Mouse (Mus musculus) retina, embryonic 14.5 days (tissue): ENCODE measurements around the gene Tmem106c.
A peak's percentile ranks its signal among the peaks of the same experiment; 100 is the strongest.

ENCODE experiments used
- DNase-seq: peaks from one replicate; pipeline ENCODE4 v3.0.0-alpha.2; 2015; ENCODE audit warnings: low spot score

Gene Tmem106c

DNA sequence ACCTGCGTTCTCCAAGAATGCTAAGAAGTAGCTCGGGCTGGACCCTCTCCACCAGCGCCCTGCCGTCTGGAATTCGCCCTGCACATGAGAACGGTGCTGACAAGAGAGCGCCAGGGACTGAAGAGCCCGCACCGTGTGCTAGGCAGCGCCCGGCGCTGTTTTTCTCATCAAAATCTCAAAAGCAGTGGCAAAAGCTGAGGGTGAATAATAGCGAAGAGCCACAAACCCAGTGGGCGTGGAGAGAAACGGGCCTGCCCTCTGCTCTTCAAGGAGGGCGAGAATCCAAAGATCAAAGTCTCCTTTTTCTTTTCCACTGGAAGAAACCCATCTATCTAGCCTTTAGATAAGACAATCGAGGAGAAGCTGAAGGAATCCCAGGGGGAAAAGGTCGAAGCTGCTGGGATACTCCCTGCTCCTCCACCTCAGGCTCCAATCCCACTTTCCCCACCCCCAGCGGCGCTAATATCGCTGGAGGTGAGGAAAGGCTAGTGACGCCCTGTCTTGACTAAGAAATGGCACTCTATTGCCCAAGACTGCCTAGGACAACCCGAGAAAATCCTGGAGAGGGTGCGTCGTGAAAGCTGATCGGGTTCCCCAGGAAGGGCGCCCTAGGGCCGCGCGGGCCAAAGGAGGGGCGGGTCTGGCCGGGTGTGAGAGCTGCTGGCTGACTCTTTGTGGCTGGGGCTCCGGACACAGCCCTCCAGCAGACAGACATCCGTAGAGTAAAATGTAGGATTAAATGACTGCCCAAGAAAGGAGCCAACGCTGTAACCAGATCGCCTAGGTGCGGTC, 37.5 kb downstream of the Tmem106c start:
- DNase-seq = peak; percentile 55

DNA sequence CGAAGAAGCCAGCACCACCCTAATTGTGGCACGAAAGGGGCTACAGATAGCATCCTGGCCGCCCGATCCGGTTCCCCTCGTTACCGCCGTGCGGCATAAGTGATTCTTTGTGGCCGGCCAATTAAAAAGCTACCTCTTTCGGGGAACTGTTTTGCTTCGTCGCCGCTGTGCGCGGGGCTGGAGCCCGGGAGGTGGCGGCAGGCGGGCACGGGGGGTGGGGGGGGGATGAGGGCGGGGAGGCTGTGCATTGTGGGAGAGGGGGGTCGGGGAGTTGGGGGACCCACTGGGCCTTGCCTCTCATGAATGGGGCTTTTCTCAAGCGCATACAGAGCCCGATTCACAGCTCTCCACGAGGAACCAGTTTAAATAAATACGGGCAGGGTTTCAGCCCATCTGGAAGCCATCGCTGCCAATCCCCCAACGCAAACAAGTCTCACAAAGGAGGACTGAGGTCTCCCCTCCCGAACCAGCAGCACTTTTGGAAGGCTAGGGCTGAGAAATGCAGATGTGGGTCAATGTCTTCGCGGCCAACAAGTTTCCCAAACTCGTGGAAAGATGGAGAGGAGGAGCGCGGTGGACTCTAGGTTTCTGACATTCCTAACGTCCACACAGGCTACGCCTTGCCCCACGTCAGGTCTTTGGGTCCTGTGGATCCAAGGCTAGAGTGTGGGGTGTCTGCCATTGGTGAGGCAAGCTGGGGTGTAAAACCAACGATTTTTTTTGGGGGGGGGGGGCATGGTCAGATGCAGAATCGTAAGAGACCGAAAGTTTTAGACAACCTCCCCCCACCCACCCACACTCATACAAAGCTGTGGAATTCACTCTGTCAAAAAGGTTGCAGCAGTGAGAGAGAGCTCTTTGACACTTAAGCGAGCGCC, 38.4 kb downstream of the Tmem106c start:
- DNase-seq = peak; percentile 60

DNA sequence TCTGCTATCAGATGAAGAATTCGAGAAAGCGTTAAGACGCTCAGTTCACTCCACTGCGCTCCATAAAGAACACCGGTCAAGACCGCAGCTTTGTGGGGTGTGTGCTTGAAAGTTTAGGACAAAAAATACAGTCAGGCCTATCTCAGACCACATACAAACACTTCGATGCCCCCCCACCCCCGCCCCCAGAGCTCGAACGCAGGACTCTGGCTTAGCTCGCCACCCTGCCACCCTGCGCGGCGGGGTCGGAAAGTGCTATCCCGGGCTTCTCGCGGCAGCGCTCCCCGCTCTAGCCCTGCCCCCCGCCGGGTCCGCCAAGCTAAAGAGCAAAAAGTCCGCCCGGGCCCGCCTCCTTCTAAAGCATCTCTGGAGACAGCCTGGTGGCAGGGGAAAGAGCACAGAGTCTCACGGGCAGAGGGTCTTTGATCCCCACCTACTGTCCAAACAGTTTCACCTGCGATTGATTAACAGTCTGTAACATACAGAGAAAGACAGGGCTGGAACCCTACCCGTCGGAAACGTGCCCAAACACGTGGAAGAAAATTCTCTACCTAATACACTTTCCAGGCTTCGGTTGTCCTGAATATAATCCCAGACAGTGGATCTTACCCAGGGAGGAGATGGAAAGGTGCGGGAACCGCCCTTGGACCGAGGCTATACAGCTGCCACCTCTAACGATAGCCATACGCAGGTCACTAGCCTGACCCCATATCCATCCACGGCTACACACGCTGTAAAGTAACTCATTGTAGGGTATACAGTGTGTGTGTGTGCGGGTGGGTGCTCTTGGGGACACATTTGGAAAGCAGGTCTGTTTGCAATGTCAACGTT, 39.2 kb downstream of the Tmem106c start:
- DNase-seq = peak; percentile 56

DNA sequence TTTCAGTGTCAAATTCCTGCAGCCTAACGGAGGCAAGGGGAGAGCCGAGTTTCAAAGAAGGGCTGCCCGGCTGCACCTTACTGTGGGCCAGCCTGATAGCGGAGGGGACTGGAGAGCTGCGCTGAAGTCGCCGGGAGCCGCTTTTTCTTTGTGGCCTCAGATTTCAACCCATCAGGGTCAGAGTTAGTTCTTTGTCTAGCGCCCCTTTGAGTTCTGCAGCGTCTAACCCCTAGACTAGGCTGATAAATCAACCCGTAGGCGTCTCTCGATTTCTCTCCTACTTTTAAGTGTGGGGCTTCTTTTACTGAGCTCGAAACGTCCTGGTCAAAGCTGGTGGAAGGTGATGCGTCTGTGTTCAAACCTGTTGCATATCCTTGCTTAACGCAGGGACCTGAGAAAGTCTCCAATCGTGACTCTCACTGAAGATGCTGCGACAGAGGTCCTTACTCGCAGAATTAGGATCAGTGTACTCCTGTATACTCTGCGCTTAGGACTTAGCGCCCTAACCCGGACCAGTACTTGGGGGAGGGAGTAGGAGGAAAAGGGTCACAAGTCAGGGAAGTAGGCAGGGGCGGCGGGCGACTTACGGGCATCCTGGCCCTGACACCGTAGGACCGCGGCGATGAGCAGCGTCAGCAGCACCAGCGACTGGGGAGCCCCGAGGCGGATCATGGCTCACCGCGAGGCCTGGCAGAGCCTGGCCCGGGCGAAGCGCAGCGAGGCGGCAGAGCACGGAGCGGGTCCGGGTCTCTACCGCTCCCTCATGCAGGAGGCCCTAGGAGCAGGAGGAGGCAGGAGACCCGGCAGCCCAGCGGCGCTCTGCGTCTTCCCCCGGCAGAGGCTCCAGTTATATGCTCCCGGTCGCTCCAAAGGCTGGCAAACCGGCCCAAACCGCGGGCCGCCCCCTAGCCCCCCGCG, 40.1 kb downstream of the Tmem106c start, which contains the start of gene Col2a1:
TSS of gene Col2a1 (minus strand) at position 874 of the 918 bp plus-strand sequence.
- DNase-seq = peak; percentile 73

DNA sequence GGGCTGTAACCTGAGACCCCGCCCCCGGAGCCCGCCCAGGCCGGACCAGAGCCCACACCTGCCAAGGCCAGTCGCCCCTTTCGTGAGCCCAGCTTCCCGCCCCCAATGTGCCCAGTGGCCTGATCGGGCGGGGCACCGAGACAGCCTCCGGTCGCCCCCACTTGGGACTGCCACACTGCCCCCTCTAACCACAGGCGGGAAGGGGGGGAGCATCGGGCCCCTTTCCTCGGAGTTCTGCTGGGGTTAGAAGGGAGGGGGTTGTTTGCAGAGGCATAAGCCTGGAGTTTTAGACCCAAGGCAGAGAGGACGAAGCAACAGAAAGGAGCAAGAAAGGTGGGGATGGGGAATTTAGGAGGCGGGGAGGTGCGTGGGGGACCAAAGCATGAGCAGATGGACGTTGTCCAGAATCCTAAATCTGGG, 40.8 kb downstream of the Tmem106c start:
- no peak for DNase-seq

DNA sequence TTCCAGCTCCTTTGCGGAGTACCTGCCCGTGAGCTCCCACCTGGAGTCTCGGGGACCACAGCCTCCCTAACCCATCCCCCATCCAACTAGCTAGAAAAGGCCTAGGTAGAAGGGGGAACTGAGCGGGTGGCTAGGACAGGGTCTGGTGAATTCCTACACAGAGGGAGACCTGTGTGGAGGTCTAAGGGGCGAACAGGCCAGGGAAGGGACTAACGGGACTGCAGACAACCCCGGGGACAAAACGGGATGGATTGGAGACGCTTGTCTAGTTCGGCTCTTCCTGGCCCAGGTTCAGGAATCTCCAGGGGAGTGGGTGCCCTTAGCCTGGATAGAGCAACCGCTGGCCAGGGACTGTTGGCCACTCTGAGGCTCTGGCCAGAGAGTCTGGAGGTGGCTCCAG, 41.2 kb downstream of the Tmem106c start:
- no peak for DNase-seq

DNA sequence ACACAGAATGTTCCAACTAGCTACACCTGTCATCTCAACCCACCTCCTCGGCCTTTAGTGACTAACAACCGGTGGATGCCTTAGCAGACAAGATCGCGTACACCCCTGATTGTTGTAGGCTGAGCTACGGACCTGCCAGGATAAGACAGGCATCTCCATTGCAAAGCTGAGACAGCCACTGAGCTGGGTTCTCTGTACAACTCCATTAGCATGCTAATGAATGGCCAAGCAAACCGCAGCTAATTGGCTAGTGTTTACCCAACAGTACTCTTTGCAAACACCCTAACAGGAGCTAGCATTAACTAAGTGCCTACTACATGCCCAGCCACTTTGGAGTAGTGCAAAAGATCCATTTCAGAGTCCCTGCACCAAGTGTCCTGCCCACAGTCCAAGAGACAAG, 48.8 kb downstream of the Tmem106c start:
- no peak for DNase-seq

DNA sequence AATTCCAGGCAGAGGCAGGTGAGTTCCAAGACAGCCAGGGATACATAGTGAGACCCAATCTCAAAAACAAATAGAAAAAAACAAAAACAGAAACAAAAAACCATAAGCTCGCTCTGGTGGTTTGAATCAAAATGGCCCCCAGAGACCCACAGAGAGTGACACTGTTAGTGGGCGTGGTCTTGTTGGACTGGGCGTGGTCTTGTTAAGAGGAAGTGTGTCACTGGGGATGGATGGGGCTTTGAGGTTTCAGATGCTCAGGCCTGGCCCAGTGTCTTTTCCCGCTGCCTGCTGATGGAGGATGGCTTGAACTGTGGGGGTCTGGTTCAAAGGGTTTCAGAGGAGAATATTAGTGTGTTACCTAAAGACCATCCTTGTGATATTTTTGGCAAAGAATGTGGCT, 53.9 kb downstream of the Tmem106c start:
- DNase-seq = no peak

DNA sequence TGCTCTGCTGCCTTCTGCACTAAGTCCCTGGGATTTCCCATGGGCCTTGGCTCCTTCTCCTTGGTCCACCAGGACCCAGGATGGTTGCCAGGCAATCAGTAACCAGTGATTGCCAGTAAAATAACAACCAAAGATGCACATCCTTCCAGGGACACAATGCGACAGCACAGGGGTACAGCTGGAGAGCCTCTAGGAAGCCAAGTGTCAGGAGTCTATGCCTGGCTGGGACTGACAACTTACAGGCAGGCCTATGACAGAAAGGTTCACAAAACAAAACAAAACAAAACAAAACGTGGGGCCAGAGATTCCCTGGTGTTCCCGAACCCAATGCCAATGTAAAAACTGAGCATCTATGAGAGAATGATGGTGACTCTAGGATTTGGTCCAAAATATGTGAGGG, 55.0 kb downstream of the Tmem106c start:
- DNase-seq = no peak
